Mouse (Mus musculus): ENCODE data around the gene Lpar3. TPM values are rescaled to one million over a fixed set of nuclear protein-coding genes. Genes with fewer than 3 reads are reported as not detected.

The Lpar3 gene
- polyA plus RNA-seq, 1 experiment from 2014 or later = 2.1 TPM

DNA sequence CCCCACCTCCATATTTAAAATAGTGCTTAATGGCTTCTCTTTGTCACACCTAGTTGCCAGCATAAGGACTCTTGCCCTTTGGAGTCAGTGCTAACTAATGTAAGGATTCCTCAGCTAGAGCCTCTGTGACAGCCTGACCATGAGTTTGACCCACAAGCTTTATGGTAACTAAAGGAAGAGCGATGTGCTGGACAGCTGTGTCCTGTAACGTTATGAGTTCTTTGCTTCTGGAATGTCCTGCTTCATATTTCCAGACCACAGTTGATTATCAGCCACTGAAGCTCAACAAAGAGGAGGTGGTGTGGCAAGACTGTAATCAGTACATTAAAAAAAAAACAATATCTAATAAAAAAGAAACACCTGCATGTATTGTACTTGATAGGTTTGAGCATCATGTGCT, 26.2 kb downstream of the Lpar3 start:
- no peak for ATAC-seq (ENCODE audit: low FRiP score, low read depth)
- no peak overlapping the region for H3K9ac ChIP-seq
- H3K27me3 ChIP-seq (replicated peaks) = no peaks in the 10 kb centered on the region
- no peaks in the 10 kb centered on the region for H3K36me3 ChIP-seq
- no peaks in the 10 kb centered on the region for H3K9me3 ChIP-seq
- H3K4me2 ChIP-seq (replicated peaks) = no peak overlapping the region
- no peak overlapping the region for H3K27ac ChIP-seq
- WGBS = 85% methylated on average over 2 of the region's 2 CpGs
- no peak overlapping the region for H3K4me3 ChIP-seq
- no peaks in the 10 kb centered on the region for H3K4me1 ChIP-seq

- Histone ChIP-seq H3K4me3 (no peak overlapping the region), H3K4me1 (no peaks in the 10 kb centered on the region), H3K36me3 (no peaks in the 10 kb centered on the region), H3K27ac (no peak overlapping the region), H3K9me3 (no peaks in the 10 kb centered on the region), H3K4me2 (replicated peaks) (no peak overlapping the region), H3K9ac (no peak overlapping the region), H3K27me3 (replicated peaks) (no peaks in the 10 kb centered on the region)
- WGBS = 82% methylated on average over 8 of the region's 8 CpGs
- no peak for ATAC-seq (ENCODE audit: low FRiP score, low read depth)
Observed at GRCm38 (mm10) chr3:146249895-146250294, 29.1 kb downstream of the Lpar3 start.

- no peak for ATAC-seq (ENCODE audit: low FRiP score, low read depth)
Observed at GRCm38 (mm10) chr3:146251771-146252170, 31.0 kb downstream of the Lpar3 start.

DNA sequence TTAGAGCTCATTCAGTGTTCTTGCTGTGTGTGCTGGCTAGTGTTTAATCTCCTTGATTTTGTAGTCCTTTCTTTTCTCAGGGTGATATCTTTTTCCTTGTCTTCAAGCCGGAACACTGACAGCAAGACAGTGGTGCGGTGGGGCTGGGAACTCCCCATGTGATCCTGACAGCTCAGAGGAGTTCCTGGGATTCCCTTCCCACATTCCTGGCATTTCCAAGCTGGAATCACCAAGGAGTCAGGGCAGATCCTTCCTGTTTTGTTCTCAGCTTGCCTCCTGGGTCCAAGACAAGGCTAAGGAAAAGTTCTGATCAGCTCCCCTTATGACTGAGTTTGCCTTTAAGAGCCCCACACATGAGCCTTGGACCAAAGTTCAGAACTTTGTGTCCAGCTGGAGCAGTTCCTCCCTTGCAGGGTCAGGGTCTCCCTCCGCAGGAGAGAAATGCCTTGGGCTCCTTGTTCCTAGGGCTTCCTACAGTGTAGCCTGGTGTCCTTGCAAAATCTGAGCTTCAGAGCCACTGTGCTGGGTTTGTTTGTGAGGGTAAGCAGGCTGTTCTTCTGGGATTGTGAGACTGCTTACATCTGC, 33.1 kb downstream of the Lpar3 start:
- ATAC-seq (ENCODE audit: low FRiP score, low read depth) = no peak
- H3K27ac ChIP-seq = no peak overlapping the region
- H3K4me3 ChIP-seq = no peak overlapping the region
- no peaks in the 10 kb centered on the region for H3K27me3 ChIP-seq (replicated peaks)
- H3K4me1 ChIP-seq = no peaks in the 10 kb centered on the region
- H3K36me3 ChIP-seq = no peaks in the 10 kb centered on the region
- H3K9ac ChIP-seq = no peak overlapping the region
- H3K4me2 ChIP-seq (replicated peaks) = no peak overlapping the region
- 57% methylated on average over 3 of the region's 3 CpGs for WGBS
- no peaks in the 10 kb centered on the region for H3K9me3 ChIP-seq

More at GRCm38 (mm10) chr3:146251771-146252170, 31.0 kb downstream of the Lpar3 start:
- Histone ChIP-seq H3K4me3 (no peak overlapping the region), H3K9me3 (no peaks in the 10 kb centered on the region), H3K27me3 (replicated peaks) (no peaks in the 10 kb centered on the region), H3K4me1 (no peaks in the 10 kb centered on the region), H3K9ac (no peak overlapping the region), H3K36me3 (no peaks in the 10 kb centered on the region), H3K27ac (no peak overlapping the region), H3K4me2 (replicated peaks) (no peak overlapping the region)
- 83% methylated on average over 6 of the region's 6 CpGs for WGBS

DNA sequence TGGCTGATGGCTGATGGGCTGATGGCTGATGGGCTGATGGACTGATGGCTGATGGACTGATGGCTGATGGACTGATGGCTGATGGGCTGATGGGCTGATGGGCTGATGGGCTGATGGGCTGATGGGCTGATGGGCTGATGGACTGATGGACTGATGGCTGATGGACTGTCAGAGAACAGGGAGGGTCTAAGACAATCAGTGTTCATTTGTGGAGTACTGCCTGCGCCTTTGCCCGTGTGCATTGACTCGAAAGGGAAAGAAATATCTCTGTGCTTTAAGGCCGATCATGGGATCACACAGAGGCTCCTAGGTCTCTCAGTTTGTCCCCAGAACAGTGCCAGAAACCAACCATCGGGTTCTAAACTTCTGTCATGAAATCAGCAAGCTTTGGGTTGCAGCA, 34.4 kb downstream of the Lpar3 start:
- WGBS = 92% methylated on average over 5 of the region's 5 CpGs
- no peak for ATAC-seq (ENCODE audit: low FRiP score, low read depth)
- Histone ChIP-seq H3K4me3 (no peak overlapping the region), H3K36me3 (no peaks in the 10 kb centered on the region), H3K9ac (no peak overlapping the region), H3K4me2 (replicated peaks) (no peak overlapping the region), H3K4me1 (no peaks in the 10 kb centered on the region), H3K27ac (no peak overlapping the region), H3K27me3 (replicated peaks) (no peaks in the 10 kb centered on the region), H3K9me3 (no peaks in the 10 kb centered on the region)

- ATAC-seq (ENCODE audit: low FRiP score, low read depth) = no peak
- no peaks in the 10 kb centered on the region for H3K9me3 ChIP-seq
- no peak overlapping the region for H3K4me2 ChIP-seq (replicated peaks)
- H3K4me3 ChIP-seq = no peak overlapping the region
- H3K9ac ChIP-seq = no peak overlapping the region
- H3K4me1 ChIP-seq = no peaks in the 10 kb centered on the region
- no peaks in the 10 kb centered on the region for H3K36me3 ChIP-seq
- H3K27ac ChIP-seq = no peak overlapping the region
- 50% methylated on average over 10 of the region's 10 CpGs for WGBS
- H3K27me3 ChIP-seq (replicated peaks) = no peaks in the 10 kb centered on the region
Observed at GRCm38 (mm10) chr3:146257483-146258122, 36.8 kb downstream of the Lpar3 start.

- no peak for ATAC-seq (ENCODE audit: low FRiP score, low read depth)
- H3K9ac ChIP-seq = no peak overlapping the region
- H3K4me3 ChIP-seq = no peak overlapping the region
- 88% methylated on average over 9 of the region's 9 CpGs for WGBS
- no peak overlapping the region for H3K4me2 ChIP-seq (replicated peaks)
- no peaks in the 10 kb centered on the region for H3K27me3 ChIP-seq (replicated peaks)
- no peaks in the 10 kb centered on the region for H3K36me3 ChIP-seq
- H3K9me3 ChIP-seq = no peaks in the 10 kb centered on the region
- no peaks in the 10 kb centered on the region for H3K4me1 ChIP-seq
- H3K27ac ChIP-seq = no peak overlapping the region
Observed at GRCm38 (mm10) chr3:146260203-146260602, 39.4 kb downstream of the Lpar3 start.

DNA sequence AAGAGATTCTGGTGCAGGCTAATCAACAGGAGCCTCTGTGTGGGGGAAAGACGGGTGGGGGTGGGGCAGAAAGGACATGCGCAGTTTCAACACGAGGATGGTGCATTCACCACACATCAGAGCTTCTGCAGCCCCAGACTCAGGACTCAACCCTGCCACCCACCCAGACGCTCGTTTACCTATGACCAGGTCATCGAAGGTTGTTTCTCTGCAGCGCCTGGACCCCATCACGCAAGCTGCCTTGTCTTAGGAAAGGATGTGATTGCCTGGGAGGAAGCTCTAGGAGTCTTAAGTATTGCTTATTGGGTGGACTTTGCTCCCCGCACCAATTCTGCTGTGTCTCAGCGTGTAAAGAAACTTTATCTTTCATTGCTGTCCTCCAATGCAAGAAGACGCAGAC, 40.1 kb downstream of the Lpar3 start:
- Histone ChIP-seq H3K4me1 (no peaks in the 10 kb centered on the region), H3K27me3 (replicated peaks) (no peaks in the 10 kb centered on the region), H3K27ac (no peak overlapping the region), H3K36me3 (no peaks in the 10 kb centered on the region), H3K4me2 (replicated peaks) (no peak overlapping the region), H3K9me3 (no peaks in the 10 kb centered on the region), H3K4me3 (no peak overlapping the region), H3K9ac (no peak overlapping the region)
- no peak for ATAC-seq (ENCODE audit: low FRiP score, low read depth)
- 87% methylated on average over 11 of the region's 11 CpGs for WGBS

GRCm38 (mm10) chr3:146262536-146262935, 41.8 kb downstream of the Lpar3 start:
- H3K9ac ChIP-seq = no peak overlapping the region
- no peaks in the 10 kb centered on the region for H3K36me3 ChIP-seq
- no peaks in the 10 kb centered on the region for H3K27me3 ChIP-seq (replicated peaks)
- H3K4me3 ChIP-seq = no peak overlapping the region
- no peaks in the 10 kb centered on the region for H3K4me1 ChIP-seq
- ATAC-seq (ENCODE audit: low FRiP score, low read depth) = no peak
- H3K4me2 ChIP-seq (replicated peaks) = no peak overlapping the region
- WGBS = 73% methylated on average over 1 of the region's 1 CpGs
- no peak overlapping the region for H3K27ac ChIP-seq
- no peaks in the 10 kb centered on the region for H3K9me3 ChIP-seq

DNA sequence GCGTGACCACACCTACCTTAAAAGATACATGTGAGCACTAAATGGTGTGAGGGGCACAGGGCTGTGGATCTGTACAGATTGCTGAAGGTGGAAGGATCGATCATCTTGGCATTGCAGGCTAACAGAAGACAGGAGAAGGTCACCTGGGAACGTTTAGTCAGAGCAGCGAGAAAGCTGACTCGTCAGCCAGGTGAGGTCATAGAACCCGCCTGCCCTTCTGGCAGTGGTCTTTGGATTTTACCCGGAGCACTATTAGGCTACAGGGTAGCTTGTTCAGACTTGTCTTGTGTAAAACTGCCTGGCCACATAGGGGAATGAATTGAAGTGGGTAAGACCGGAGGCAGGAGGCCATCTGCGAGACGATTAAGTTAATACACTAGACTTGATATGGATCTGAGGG, 43.4 kb downstream of the Lpar3 start:
- ATAC-seq (ENCODE audit: low FRiP score, low read depth) = no peak
- 91% methylated on average over 10 of the region's 10 CpGs for WGBS
- no peak overlapping the region for H3K4me3 ChIP-seq
- 0 out of 2 replicates have a peak, but pooled peaks cover 3% of the 10 kb centered on the region for H3K4me1 ChIP-seq
- no peak overlapping the region for H3K27ac ChIP-seq
- no peaks in the 10 kb centered on the region for H3K9me3 ChIP-seq
- no peak overlapping the region for H3K4me2 ChIP-seq (replicated peaks)
- H3K27me3 ChIP-seq (replicated peaks) = no peaks in the 10 kb centered on the region
- H3K36me3 ChIP-seq = no peaks in the 10 kb centered on the region
- H3K9ac ChIP-seq = no peak overlapping the region

DNA sequence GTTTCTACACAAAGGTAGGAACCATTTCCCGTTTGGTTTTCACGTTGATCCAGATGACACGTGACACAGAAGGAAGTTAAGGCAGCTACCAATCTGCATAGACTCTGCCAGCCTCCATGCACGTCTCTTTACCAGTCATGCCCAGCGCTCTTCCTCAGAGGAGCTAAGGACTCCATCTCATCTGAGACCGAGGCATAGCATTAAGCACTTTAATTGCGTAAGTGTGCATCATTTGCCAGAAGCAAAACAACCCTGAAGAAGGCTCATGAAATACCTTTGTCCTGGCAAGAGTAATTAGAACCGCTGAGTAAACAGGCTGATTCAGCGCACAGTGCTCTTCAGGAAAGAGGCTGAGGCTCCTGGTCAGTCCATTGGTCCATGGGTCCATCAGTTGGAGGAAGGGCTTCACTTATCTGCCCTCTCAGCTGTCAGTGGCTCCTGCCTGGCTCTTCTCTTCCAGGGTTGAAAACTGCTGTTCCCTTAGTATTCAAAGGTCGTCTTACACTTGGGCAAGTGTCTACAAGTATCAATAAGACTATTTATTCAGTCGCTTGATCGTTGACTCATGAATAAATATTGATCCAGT, 44.9 kb downstream of the Lpar3 start:
- Histone ChIP-seq H3K9ac (no peak overlapping the region), H3K4me1 (0 out of 2 replicates have a peak, but pooled peaks cover 3% of the 10 kb centered on the region), H3K27ac (no peak overlapping the region), H3K4me2 (replicated peaks) (no peak overlapping the region), H3K27me3 (replicated peaks) (no peaks in the 10 kb centered on the region), H3K4me3 (no peak overlapping the region), H3K9me3 (no peaks in the 10 kb centered on the region), H3K36me3 (no peaks in the 10 kb centered on the region)
- 82% methylated on average over 12 of the region's 12 CpGs for WGBS
- no peak for ATAC-seq (ENCODE audit: low FRiP score, low read depth)

GRCm38 (mm10) chr3:146268024-146268801, 47.5 kb downstream of the Lpar3 start:
- H3K27ac ChIP-seq = no peak overlapping the region
- H3K27me3 ChIP-seq (replicated peaks) = no peaks in the 10 kb centered on the region
- no peak overlapping the region for H3K9ac ChIP-seq
- H3K36me3 ChIP-seq = no peaks in the 10 kb centered on the region
- H3K9me3 ChIP-seq = no peaks in the 10 kb centered on the region
- WGBS = 81% methylated on average over 14 of the region's 14 CpGs
- H3K4me3 ChIP-seq = no peak overlapping the region
- no peak overlapping the region for H3K4me2 ChIP-seq (replicated peaks)
- 0 out of 2 replicates have a peak, but pooled peaks cover 3% of the 10 kb centered on the region for H3K4me1 ChIP-seq
- ATAC-seq (ENCODE audit: low FRiP score, low read depth) = no peak
